Mouse (Mus musculus) urinary bladder, postnatal 10 days (tissue): ENCODE results near the gene Ttn.

Source experiments
- DNase-seq: peaks from one replicate; pipeline ENCODE4 v3.0.0; 2022; ENCODE audit warnings: low spot score

Gene Ttn

DNA sequence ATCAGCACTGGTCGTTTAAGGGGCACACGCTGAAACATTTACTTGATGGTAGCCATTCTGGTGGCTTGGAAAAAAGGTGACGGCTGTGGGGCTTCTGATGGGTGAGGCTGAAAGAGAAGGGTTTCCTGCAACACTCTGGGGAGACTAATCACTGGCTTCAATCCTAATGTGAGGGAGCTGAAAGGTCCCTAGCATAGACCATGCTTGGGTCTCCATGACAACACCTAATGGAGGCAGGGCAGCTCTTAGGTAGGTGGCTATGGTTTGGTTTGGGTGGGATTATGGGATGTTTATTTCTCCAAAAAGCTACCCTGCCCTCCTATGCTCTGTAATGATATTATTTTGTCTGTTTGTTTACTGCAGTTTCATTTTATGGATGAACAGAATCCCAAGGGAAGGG, 326.9 kb downstream of the Ttn start:
- no peak for DNase-seq

DNA sequence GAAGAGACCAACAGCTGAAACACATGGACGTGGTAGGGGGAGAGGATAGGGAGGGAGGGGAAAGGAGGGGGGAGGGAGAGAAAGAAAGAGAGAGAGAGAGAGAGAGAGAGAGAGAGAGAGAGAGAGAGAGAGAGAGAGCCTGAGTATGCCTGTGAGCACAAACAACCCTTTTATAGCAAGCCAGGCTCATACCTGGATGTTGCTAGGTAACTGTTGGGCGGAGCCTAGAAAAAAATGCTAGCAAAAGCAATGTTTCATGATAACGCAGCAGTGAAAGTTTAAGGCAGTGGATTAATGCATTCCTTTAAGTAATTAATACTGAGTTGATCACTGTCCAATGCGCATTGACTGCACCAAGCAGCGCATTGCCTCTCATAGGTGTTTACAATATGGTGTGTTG, 327.7 kb downstream of the Ttn start:
- DNase-seq, result no peak
